Mouse (Mus musculus) MEL (cell line): ENCODE results near the gene Ahcyl2. TPM values are rescaled to one million over a fixed set of nuclear protein-coding genes. Genes with fewer than 3 reads are reported as not detected.

ENCODE experiments used
- DNase-seq: peaks from one replicate; pipeline ENCODE4 v3.0.0; 2011; ENCODE audit warnings: low read depth, low spot score
- H3K27ac ChIP-seq: 2 replicates; pipeline ENCODE4 v1.5.1; 2012; ENCODE audit warnings: low read depth, mild to moderate bottlenecking, control low read depth, low read length, moderate library complexity; ENCODE audit not compliant: control insufficient read depth
- H3K27me3 ChIP-seq, 2 experiments: fragments of 150-350 bp in 1 of 2; sonication (generic) in 1 of 2; 2 replicates each; pipeline ENCODE4 v1.6.1; 2012; ENCODE audit warnings: low read length in 2 of 2, mild to moderate bottlenecking in 2 of 2, improper control_type of control experiment in 1 of 2, moderate library complexity in 1 of 2; ENCODE audit not compliant: insufficient read depth in 2 of 2, control insufficient read depth in 1 of 2
- H3K36me3 ChIP-seq, 2 experiments: 2 replicates each; pipeline ENCODE4 v1.6.1; 2012 to 2014; ENCODE audit warnings: low read length in 2 of 2, improper control_type of control experiment in 1 of 2, inconsistent platforms in 1 of 2, mild to moderate bottlenecking in 1 of 2; ENCODE audit not compliant: insufficient read depth in 2 of 2, control insufficient read depth in 1 of 2
- H3K4me1 ChIP-seq, 2 experiments: fragments of 150-350 bp in 1 of 2; sonication (generic) in 1 of 2; 2 replicates each; pipeline ENCODE4 v1.6.1; 2012; ENCODE audit warnings: low read length in 2 of 2, improper control_type of control experiment in 1 of 2, mild to moderate bottlenecking in 1 of 2; ENCODE audit not compliant: insufficient read depth in 2 of 2, control insufficient read depth in 1 of 2
- H3K4me3 ChIP-seq, 2 experiments: fragments of 150-350 bp in 1 of 2; sonication (generic) in 1 of 2; 2 replicates each; pipeline ENCODE4 v1.5.1; 2012; ENCODE audit warnings: low read depth in 2 of 2, low read length in 2 of 2, mild to moderate bottlenecking in 2 of 2, moderate library complexity in 2 of 2, control low read depth in 1 of 2, improper control_type of control experiment in 1 of 2; ENCODE audit not compliant: control insufficient read depth in 1 of 2, insufficient read depth in 1 of 2
- H3K79me2 ChIP-seq: 2 replicates; pipeline ENCODE4 v1.6.1; 2012; ENCODE audit warnings: mild to moderate bottlenecking, low read length, moderate library complexity; ENCODE audit not compliant: control insufficient read depth, poor library complexity, insufficient read depth
- H3K9ac ChIP-seq: 2 replicates; pipeline ENCODE4 v1.6.1; 2012; ENCODE audit warnings: low read depth, mild to moderate bottlenecking, control low read depth, low read length, moderate library complexity; ENCODE audit not compliant: control insufficient read depth, poor library complexity, severe bottlenecking
- H3K9me3 ChIP-seq: fragments of 150-350 bp; sonication (generic); replicated peaks from 2 replicates; pipeline ENCODE4 v1.6.1; 2012; ENCODE audit warnings: mild to moderate bottlenecking, low read length, improper control_type of control experiment, moderate library complexity; ENCODE audit not compliant: insufficient read depth
- CHD2 ChIP-seq: IDR thresholded peaks from 2 replicates; pipeline ENCODE4 v1.6.1; 2011; ENCODE audit warnings: low read length, improper control_type of control experiment
- EP300 ChIP-seq, 2 experiments: IDR thresholded peaks; 2 replicates each; pipeline ENCODE4 v1.6.1; 2011; ENCODE audit warnings: improper control_type of control experiment in 2 of 2, low read length in 2 of 2, low read depth in 1 of 2, mild to moderate bottlenecking in 1 of 2
- GATA1 ChIP-seq: IDR thresholded peaks from 2 replicates; pipeline ENCODE4 v1.6.1; 2011; ENCODE audit warnings: low read depth, low read length, improper control_type of control experiment
- HCFC1 ChIP-seq: IDR thresholded peaks from 2 replicates; pipeline ENCODE4 v1.6.1; 2012; ENCODE audit warnings: low read depth, mild to moderate bottlenecking, inconsistent platforms, low read length, improper control_type of control experiment, moderate library complexity
- JUND ChIP-seq: IDR thresholded peaks from 2 replicates; pipeline ENCODE4 v1.6.1; 2011; ENCODE audit warnings: low read depth, mild to moderate bottlenecking, improper control_type of control experiment, low read length
- MAFK ChIP-seq: IDR thresholded peaks from 2 replicates; pipeline ENCODE4 v1.6.1; 2011; ENCODE audit warnings: low read depth, mild to moderate bottlenecking, low read length, improper control_type of control experiment, borderline replicate concordance
- MAX ChIP-seq: IDR thresholded peaks from 2 replicates; pipeline ENCODE4 v1.6.1; 2011; ENCODE audit warnings: low read length, improper control_type of control experiment
- MAZ ChIP-seq: IDR thresholded peaks from 2 replicates; pipeline ENCODE4 v1.6.1; 2012; ENCODE audit warnings: low read depth, mild to moderate bottlenecking, inconsistent platforms, low read length, improper control_type of control experiment
- MEF2A ChIP-seq: IDR thresholded peaks from 2 replicates; pipeline ENCODE4 v1.6.1; 2014; ENCODE audit warnings: low read depth, mild to moderate bottlenecking, inconsistent platforms, low read length, improper control_type of control experiment; ENCODE audit not compliant: poor library complexity, insufficient replicate concordance, severe bottlenecking; ENCODE audit errors: extremely low read depth
- MXI1 ChIP-seq: IDR thresholded peaks from 2 replicates; pipeline ENCODE4 v1.6.1; 2011; ENCODE audit warnings: mild to moderate bottlenecking, low read depth, low read length, improper control_type of control experiment
- MYC ChIP-seq: IDR thresholded peaks from 2 replicates; pipeline ENCODE4 v1.6.1; 2011; ENCODE audit warnings: low read depth, mild to moderate bottlenecking, low read length, improper control_type of control experiment, moderate library complexity
- POLR2A ChIP-seq, 2 experiments: IDR thresholded peaks; 2 replicates each; pipeline ENCODE4 v1.6.1; 2011 to 2012; ENCODE audit warnings: low read length in 2 of 2, mild to moderate bottlenecking in 2 of 2, control low read depth in 1 of 2, improper control_type of control experiment in 1 of 2, low read depth in 1 of 2, moderate library complexity in 1 of 2; ENCODE audit not compliant: control insufficient read depth in 1 of 2, insufficient read depth in 1 of 2, poor library complexity in 1 of 2
- POLR2AphosphoS5 ChIP-seq: IDR thresholded peaks from 2 replicates; pipeline ENCODE4 v1.6.1; 2012; ENCODE audit warnings: low read depth, borderline replicate concordance, mild to moderate bottlenecking, inconsistent platforms, low read length, moderate library complexity, mixed read lengths
- TBP ChIP-seq: IDR thresholded peaks from 2 replicates; pipeline ENCODE4 v1.8.0; 2011; ENCODE audit warnings: low read depth, low read length, improper control_type of control experiment
- TCF12 ChIP-seq: IDR thresholded peaks from 2 replicates; pipeline ENCODE4 v1.6.1; 2014; ENCODE audit warnings: low read depth, mild to moderate bottlenecking, inconsistent platforms, low read length, improper control_type of control experiment, moderate library complexity
- ZMIZ1 ChIP-seq: IDR thresholded peaks from 2 replicates; pipeline ENCODE4 v1.6.1; 2012; ENCODE audit warnings: low read depth, mild to moderate bottlenecking, inconsistent platforms, low read length, improper control_type of control experiment, moderate library complexity
- ZNF384 ChIP-seq: IDR thresholded peaks from 2 replicates; pipeline ENCODE4 v1.6.1; 2012; ENCODE audit warnings: low read depth, mild to moderate bottlenecking, inconsistent platforms, low read length, improper control_type of control experiment
- polyA plus RNA-seq, 2 experiments: library from polyadenylated mRNA; stranded (reverse) in 1 of 2; unstranded in 1 of 2; fragments of >175 nt in 1 of 2; fragments of >200 nt in 1 of 2; gene quantifications; 2 replicates each; pipeline versions ENCODE4 v1.2.1 to v1.2.4; 2012; ENCODE audit warnings: low replicate concordance in 2 of 2, low read depth in 1 of 2; ENCODE audit not compliant: insufficient read length in 2 of 2, insufficient read depth in 1 of 2, missing spikeins in 1 of 2
- total RNA-seq: library from RNA; depleted of rRNA; stranded (reverse); fragments of 300-350 nt; gene quantifications from 2 replicates; pipeline ENCODE4 v1.2.3, GENCODE M21; 2012

The Ahcyl2 gene
- total and polyA plus RNA-seq, 3 experiments: 16.9 to 17.0 TPM; not detected in 1

GRCm38 (mm10) chr6:29736610-29737458 lies 31.0 kb upstream of the Ahcyl2 start:
- TF ChIP-seq HCFC1 (0 out of 2 replicates have a peak, but pooled peaks have one; percentile 2), MAFK (no peak), TBP (peak; percentile 52; the same call in 1 of the 2 replicates), JUND (no peak), ZMIZ1 (no peak), TCF12 (0 out of 2 replicates have a peak, but pooled peaks have one; percentile 19), GATA1 (peak; percentile 61), ZNF384 (peak; percentile 60)
- peaks cover 2 to 22% of the 10 kb centered on the region in 2 experiments for H3K4me1 ChIP-seq
- peak overlapping the region; percentile 24 for H3K27ac ChIP-seq
- peak overlapping the region; percentile 97 for H3K9ac ChIP-seq
- no peaks in the 10 kb centered on the region for H3K9me3 ChIP-seq
- peaks cover 26% of the 10 kb centered on the region for H3K79me2 ChIP-seq
- peak; percentile 53 for DNase-seq
- H3K27me3 ChIP-seq: no peaks in the 10 kb centered on the region
- H3K36me3 ChIP-seq: peaks cover 0 to 15% of the 10 kb centered on the region in 2 experiments; a peak in 2 of 4 replicates
- H3K4me3 ChIP-seq: peak overlapping the region; percentile 68 to 89

- Histone ChIP-seq H3K9ac (no peak overlapping the region), H3K79me2 (no peaks in the 10 kb centered on the region), H3K27ac (no peak overlapping the region), H3K36me3 (peaks cover 0 to 4% of the 10 kb centered on the region in 2 experiments; a peak in 1 of 4 replicates), H3K27me3 (no peaks in the 10 kb centered on the region), H3K9me3 (no peaks in the 10 kb centered on the region), H3K4me1 (no peaks in the 10 kb centered on the region), H3K4me3 (no peak overlapping the region)
- TF ChIP-seq MAZ (no peak), MEF2A (no peak)
- DNase-seq: no peak
Measured at GRCm38 (mm10) chr6:29751466-29752152, 16.2 kb upstream of the Ahcyl2 start.

- Histone ChIP-seq H3K4me3 (no peak overlapping the region), H3K36me3 (peaks cover 0 to 4% of the 10 kb centered on the region in 2 experiments; a peak in 1 of 4 replicates), H3K79me2 (no peaks in the 10 kb centered on the region)
Measured at GRCm38 (mm10) chr6:29753336-29753735, 14.5 kb upstream of the Ahcyl2 start.

More at GRCm38 (mm10) chr6:29753336-29753735, 14.5 kb upstream of the Ahcyl2 start:
- no peaks in the 10 kb centered on the region for H3K27me3 ChIP-seq
- TF ChIP-seq MAX (no peak), EP300 (IDR thresholded peaks at IDR 0.05; ENCODE audit: low read depth in 1 of 2, low read length in 2 of 2) (no peak), MYC (no peak), POLR2AphosphoS5 (no peak), CHD2 (no peak), GATA1 (no peak), POLR2A (IDR thresholded peaks at IDR 0.05; ENCODE audit: control insufficient read depth in 1 of 2, insufficient read depth in 1 of 2, low read depth in 1 of 2, low read length in 2 of 2, poor library complexity in 1 of 2) (no peak), MXI1 (no peak), JUND (no peak)
- H3K4me1 ChIP-seq: no peaks in the 10 kb centered on the region
- no peak overlapping the region for H3K27ac ChIP-seq
- no peaks in the 10 kb centered on the region for H3K9me3 ChIP-seq
- H3K9ac ChIP-seq: no peak overlapping the region
- no peak for DNase-seq
